Mouse (Mus musculus) CH12F3 (cell line): Measurements from ENCODE around the gene Klk1b3.
"Not testable (repeated sequence)": the region's sequence is repeated elsewhere in the genome, so short reads cannot be mapped to it uniquely, and the experiment has no call there.

Experiments used
- in situ Hi-C: fragments of 300-500 bp; cut with MboI; formaldehyde crosslinking; loops from 2 replicates; pipeline ENCODE4 v1.14.3; 2020; ENCODE audit warnings: low sequenced_read_pairs

Gene Klk1b3

GRCm38 (mm10) chr7:44197891-44198290 is at the start of gene Klk1b3:
Gene Klk1b3 (plus strand): TSS chr7:44198191.
- in situ Hi-C loops = no loop called here

DNA sequence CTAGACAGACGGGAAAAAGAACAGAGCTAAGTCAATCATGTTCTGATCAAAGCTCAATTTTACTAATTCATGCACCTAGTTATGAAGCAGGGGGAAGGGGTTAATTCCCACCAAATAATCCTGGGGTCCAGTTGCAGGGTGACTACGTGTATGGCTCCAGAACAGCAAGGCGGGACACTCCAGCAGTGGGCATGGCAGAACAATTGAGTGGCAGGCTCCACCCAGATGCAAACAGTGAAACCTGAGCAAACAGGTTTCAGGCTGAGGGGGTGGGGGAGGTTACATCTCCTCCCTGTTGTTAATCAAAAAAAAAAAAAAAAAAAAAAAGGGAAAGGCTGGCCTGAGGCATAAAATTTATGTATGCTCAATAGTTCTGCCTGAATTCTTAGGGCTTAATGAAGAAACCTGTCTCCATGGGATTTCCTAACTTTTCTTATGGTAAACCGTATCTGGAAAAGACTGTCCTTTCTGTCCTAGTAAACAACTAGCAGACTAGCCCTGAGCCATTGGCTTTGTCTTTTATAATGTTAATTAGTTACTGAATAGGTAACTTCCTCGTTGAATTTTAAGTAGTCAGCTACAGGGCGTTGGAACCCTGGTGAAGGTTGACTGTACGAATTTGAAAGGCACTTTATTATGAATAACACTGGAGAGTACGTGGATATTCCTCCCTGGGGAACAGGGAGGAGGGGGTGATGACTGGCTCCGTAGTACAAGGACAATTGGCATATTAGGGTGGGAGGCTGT is 18.5 kb upstream of the Klk1b3 start:
- in situ Hi-C loops = no loop called here

GRCm38 (mm10) chr7:44186516-44186915 is 11.5 kb upstream of the Klk1b3 start:
- in situ Hi-C loops = not testable (repeated sequence)

DNA sequence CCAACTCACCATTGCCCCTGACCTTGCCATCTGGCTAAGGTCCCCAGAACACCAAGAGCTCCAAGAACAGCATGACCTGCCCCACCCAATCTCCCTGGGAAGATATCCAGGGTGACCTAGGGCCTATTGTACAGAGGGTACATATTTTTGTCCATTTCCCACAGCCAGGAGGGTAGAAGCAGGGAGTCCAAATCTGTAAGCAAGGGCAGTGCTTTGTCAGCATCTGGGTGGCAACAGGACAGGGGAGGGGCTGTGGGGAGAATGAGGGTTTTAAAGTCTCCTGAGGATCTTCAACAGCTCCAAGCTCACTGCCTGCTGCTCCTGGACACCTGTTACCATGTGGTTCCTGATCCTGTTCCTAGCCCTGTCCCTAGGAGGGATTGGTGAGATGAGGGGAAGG is 10.1 kb upstream of the Klk1b3 start, which contains the start of gene Klk1b24:
TSS of gene Klk1b24 (plus strand) at position 301 of the 400 bp plus-strand sequence.
- in situ Hi-C loops = not testable (repeated sequence)

DNA sequence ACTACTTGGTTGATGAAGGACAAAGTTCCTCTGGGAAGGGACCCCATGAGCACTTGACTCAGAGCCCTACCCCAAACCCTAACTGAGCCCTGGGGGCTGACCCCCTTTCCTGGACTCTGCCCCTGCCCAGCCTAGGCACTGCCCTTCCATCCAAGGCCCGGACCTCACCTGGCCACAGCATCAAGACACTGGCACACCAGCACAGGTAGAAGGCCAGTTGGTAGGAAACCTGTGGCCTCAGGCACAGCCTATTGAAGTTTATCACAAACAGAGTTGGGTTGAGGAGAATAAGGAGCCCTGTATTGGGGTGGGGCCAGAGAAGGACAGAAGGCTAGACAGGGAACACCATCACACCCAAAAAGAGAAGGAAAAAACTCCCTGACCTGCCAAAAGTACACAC is 4.5 kb upstream of the Klk1b3 start:
- in situ Hi-C loops = not testable (repeated sequence)

DNA sequence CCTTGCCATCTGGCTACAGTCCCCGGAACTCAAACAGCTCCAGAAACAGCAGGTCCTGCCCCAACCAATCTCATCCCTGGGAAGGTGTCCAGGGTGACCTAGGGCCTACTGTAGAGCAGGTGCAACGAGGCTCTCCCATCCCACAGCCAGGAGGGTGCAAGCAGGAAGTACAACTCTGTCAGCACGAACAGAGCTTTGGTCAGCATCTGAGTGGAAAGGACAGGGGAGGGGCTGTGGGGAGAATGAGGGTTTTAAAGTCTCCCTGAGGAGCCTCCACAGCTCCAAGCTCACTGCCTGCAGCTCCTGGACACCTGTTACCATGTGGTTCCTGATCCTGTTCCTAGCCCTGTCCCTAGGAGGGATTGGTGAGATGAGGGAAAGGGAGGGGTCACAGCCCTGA is 9.1 kb downstream of the Klk1b3 start, which contains the start of gene Klk1b4:
TSS of gene Klk1b4 (plus strand) at position 301 of the 400 bp plus-strand sequence.
- in situ Hi-C loops = not testable (repeated sequence)

GRCm38 (mm10) chr7:44208307-44208706 is 10.3 kb downstream of the Klk1b3 start:
- in situ Hi-C loops = no loop called here

GRCm38 (mm10) chr7:44215645-44216044 is 17.7 kb downstream of the Klk1b3 start, which contains the start of gene Klk1b5:
Gene Klk1b5 (plus strand): TSS chr7:44215945.
- in situ Hi-C loops = no loop called here

- in situ Hi-C loops = not testable (repeated sequence)
Measured at GRCm38 (mm10) chr7:44221601-44222000, 23.6 kb downstream of the Klk1b3 start.

GRCm38 (mm10) chr7:44222335-44222734 is 24.3 kb downstream of the Klk1b3 start:
- in situ Hi-C loops = not testable (repeated sequence)

DNA sequence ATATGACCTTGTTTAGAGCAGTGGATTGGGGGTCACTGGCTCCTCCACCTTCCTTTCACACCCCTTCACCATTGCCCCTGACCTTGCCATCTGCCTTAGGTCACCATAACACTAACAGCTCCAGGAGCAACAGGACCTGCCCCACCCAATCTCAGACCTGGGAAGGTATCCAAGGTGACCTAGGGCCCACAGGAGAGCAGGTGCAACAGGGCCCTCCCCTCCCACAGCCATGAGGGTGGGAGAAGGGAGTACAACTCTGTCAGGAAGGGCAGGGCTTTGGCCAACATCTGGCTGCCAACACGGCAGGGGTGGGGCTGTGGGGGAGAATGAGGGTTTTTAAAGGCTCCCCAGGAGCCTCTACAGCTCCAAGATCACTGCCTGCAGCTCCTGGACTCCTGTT is 27.1 kb downstream of the Klk1b3 start, which contains the start of gene Klk1:
TSS of gene Klk1 (plus strand) at position 285 of the 400 bp plus-strand sequence.
- in situ Hi-C loops = no loop called here

GRCm38 (mm10) chr7:44235909-44236308 is 37.9 kb downstream of the Klk1b3 start, which contains the start of gene Gm36864:
Gene Gm36864 (plus strand): TSS chr7:44236177.
- in situ Hi-C loops = no loop called here

- in situ Hi-C loops = no loop called here
Measured at GRCm38 (mm10) chr7:44239913-44240312, 41.9 kb downstream of the Klk1b3 start.

DNA sequence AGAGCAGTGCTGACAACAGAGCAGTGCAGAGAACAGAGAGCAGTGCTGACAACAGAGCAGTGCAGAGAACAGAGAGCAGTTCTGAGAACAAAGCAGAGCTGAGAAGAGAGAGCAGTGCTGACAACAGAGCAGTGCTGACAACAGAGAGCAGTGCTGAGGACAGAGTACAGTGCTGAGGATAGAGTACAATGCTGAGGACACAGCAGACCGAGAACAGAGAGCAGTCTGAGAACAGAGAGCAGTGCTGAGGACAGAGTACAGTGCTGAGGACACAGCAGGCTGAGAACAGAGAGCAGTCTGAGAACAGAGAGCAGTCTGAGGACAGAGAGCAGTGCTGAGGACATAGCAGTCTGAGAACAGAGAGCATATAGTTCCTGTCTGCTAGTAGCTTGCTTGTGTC is 42.7 kb downstream of the Klk1b3 start:
- in situ Hi-C loops = no loop called here

DNA sequence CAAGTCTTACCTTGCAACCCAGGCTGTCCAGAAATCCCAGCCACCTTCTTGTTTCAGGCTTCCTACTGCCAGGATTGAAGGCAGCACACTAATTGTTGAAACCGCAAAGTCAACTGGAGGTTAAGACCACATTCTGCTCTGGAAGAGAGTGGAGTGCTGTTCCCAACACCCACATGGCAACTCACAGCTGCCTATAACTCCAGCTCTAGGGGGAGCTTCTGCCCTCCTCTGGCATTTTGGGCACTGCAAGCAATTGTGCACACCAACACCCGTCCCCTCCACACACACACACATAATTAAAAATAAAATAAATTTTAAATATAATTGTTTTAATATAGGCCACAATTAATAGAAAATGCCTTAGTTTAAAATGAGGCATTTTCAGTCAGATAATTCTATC is 43.2 kb downstream of the Klk1b3 start:
- in situ Hi-C loops = no loop called here

GRCm38 (mm10) chr7:44244080-44244479 is 46.1 kb downstream of the Klk1b3 start:
- in situ Hi-C loops = no loop called here

- in situ Hi-C loops = no loop called here
Measured at GRCm38 (mm10) chr7:44246055-44246983, 48.3 kb downstream of the Klk1b3 start, which contains the start of the genes 1700028J19Rik and 2410002F23Rik. Gene 1700028J19Rik (minus strand): TSS chr7:44246695. Gene 2410002F23Rik (plus strand): TSS chr7:44246722.

DNA sequence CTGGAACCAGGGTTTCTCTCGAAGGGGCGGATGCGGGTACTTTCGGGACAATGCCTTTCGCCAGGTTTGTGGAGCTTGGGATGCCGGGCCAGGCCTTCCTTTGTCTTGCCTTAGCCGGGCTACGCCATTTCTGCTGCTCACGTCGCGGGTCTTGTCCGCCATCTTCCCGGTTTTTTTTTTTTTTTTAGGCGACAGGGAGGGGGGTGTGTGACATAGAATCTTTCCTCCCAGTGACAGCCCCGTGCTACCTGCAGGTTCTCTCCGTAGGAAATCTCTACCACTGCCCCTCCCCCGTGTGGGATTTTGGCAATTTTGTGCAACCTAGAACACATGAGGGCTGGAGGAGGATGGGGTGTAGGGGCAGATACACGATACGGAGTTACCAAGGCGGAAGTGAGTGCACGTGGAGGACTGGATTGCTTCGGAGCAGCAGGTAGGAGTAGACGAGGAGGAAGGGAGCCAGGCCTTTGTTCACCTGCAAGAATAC is 49.0 kb downstream of the Klk1b3 start:
- in situ Hi-C loops = no loop called here

- in situ Hi-C loops = no loop called here
Measured at GRCm38 (mm10) chr7:44247971-44248370, 50.0 kb downstream of the Klk1b3 start.

DNA sequence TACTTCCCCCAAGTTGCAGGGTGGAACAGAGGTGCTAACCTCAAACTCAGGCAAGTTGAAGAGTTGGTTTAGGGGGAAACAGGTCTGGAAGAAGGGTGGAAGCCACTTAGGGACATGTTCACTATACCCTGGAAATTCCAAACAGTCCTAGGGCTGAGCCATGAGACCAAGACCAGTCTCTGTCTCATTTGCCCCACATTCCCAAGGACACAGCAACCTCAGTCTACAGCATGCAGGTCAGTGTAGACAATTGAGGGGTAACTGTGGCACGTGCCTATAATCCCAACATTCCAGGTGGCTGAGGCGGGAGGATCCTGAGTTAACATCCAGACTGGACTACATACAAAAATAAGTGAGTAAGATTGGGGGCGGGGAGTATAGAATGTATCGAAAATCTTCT is 51.3 kb downstream of the Klk1b3 start:
- in situ Hi-C loops = no loop called here

DNA sequence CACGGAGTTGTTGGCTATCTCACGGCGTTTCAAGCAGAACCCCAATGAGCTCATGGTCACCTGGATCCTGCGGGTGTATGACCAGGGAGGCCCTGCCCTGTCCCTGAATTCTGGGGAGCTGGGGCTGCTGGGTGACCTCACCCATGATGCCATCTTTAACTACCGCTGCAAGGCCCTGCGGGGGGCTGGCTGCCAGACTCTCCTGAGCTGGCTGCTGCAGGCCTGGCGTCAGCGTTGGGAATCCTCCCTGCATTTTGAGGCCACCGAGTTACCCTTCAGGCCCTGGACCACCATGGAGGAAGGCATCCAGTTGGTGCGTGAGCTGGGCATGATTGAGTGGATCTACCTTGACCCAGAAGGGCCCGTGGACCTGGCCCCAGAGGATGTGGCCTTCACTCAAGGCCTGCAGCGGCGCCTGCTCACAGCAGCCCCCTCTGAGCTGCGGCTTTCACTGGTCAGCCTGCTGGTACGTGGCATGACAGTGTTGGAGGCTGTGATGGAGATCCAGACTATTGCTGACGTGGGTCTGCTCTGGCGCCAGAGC is 52.8 kb downstream of the Klk1b3 start:
- in situ Hi-C loops = loop anchor here (25.0 kb wide), 1 partner anchor 211 kb away; the partner anchor contains the start of genes Aspdh and Josd2
